Mouse (Mus musculus) bone marrow, adult 2 months (tissue): ENCODE measurements around the gene Zfp429.

Experiments used
- CTCF ChIP-seq: fragments of 200-500 bp; IDR thresholded peaks from 2 replicates; pipeline ENCODE4 v1.5.1; 2011; ENCODE audit warnings: low read length, control low read depth; ENCODE audit not compliant: control insufficient read depth, insufficient read depth
- POLR2A ChIP-seq: fragments of 200-500 bp; IDR thresholded peaks from 2 replicates; pipeline ENCODE4 v1.6.1; 2011; ENCODE audit warnings: low read depth, mild to moderate bottlenecking, control low read depth, low read length, borderline replicate concordance; ENCODE audit not compliant: control insufficient read depth

DNA sequence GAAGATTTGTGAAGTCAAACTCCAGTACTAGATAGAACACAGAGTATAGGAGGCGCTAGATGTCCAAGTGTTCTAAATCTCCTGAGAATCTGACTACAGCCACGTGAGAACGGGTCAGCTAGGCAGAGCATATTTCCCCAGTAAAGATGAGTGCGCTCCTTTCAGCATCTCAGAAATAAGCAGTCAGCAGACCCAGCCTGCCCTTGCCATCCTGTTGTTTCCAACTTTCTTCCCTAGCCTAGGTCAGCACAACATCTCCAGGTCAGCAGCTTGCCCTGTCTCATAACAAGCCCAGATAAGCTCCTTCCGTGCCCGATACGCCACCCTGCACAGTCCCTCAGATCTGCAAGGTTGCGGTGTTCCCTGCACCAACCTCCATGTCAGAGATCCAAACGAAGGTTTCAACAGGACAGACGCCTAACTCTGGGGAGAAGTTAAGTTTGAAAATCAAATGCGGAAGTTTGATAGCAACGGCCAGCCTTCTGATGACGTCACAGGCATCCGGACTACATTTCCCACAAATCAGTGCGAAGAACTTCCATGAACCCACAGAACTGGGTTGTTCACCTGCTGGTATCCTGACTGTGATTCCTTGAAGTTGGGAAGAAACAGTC is 39.4 kb downstream of the Zfp429 start, which contains the start of the genes Gm28044 and Zfp953:
- TF ChIP-seq POLR2A (no peak), CTCF (no peak; the same call in 1 of the 2 replicates)
